Mouse (Mus musculus) heart, embryonic 12.5 days (tissue): ENCODE measurements around the gene Mpp2. TPM values are rescaled to one million over a fixed set of nuclear protein-coding genes. Genes with fewer than 3 reads are reported as not detected.

Experiments
- ATAC-seq: fragments of 200-750 bp; cut with Nextera tagmentation; 2 replicates; pipeline ENCODE4 v1.8.0; 2017; ENCODE audit warnings: moderate TSS enrichment, moderate library complexity; ENCODE audit not compliant: insufficient number of reproducible peaks, low FRiP score
- H3K27ac ChIP-seq: fragments of 300-500 bp; sonication (generic); 2 replicates; pipeline ENCODE4 v1.5.1; 2016; ENCODE audit warnings: mild to moderate bottlenecking, moderate library complexity; ENCODE audit not compliant: poor library complexity, severe bottlenecking
- H3K27me3 ChIP-seq: fragments of 300-500 bp; sonication (generic); replicated peaks from 2 replicates; pipeline ENCODE4 v1.6.1; 2016; ENCODE audit warnings: mild to moderate bottlenecking, moderate library complexity
- H3K36me3 ChIP-seq: fragments of 300-500 bp; sonication (generic); 2 replicates; pipeline ENCODE4 v1.6.1; 2016; ENCODE audit warnings: mild to moderate bottlenecking, moderate library complexity
- H3K4me1 ChIP-seq: fragments of 300-500 bp; sonication (generic); replicated peaks from 2 replicates; pipeline ENCODE4 v1.6.1; 2016; ENCODE audit warnings: mild to moderate bottlenecking
- H3K4me2 ChIP-seq: fragments of 300-500 bp; sonication (generic); 2 replicates; pipeline ENCODE4 v1.6.1; 2016; ENCODE audit warnings: mild to moderate bottlenecking, moderate library complexity
- H3K4me3 ChIP-seq: fragments of 300-500 bp; sonication (generic); 2 replicates; pipeline ENCODE4 v1.5.1; 2016; ENCODE audit warnings: mild to moderate bottlenecking
- H3K9ac ChIP-seq: fragments of 300-500 bp; sonication (generic); 2 replicates; pipeline ENCODE4 v1.6.1; 2016; ENCODE audit warnings: mild to moderate bottlenecking, moderate library complexity
- H3K9me3 ChIP-seq: fragments of 300-500 bp; sonication (generic); replicated peaks from 2 replicates; pipeline ENCODE4 v1.6.1; 2016; ENCODE audit warnings: mild to moderate bottlenecking, moderate library complexity
- WGBS: fragments of 180-500 bp; shearing (Covaris S2); methylation state at CpG from one replicate; pipeline ENCODE4 v1.1.7; 2016; 5-methylcytosine and 5-hydroxymethylcytosine counted together
- polyA plus RNA-seq: library from polyadenylated mRNA; unstranded; fragments of >200 nt; fragmentation: Nextera tagmentation; extraction: Ambion mirVana; gene quantifications from 2 replicates; pipeline ENCODE4 v1.2.1, GENCODE M21; 2016

The Mpp2 gene
- polyA plus RNA-seq, 1 experiment from 2014 or later, result 15.4 TPM

DNA sequence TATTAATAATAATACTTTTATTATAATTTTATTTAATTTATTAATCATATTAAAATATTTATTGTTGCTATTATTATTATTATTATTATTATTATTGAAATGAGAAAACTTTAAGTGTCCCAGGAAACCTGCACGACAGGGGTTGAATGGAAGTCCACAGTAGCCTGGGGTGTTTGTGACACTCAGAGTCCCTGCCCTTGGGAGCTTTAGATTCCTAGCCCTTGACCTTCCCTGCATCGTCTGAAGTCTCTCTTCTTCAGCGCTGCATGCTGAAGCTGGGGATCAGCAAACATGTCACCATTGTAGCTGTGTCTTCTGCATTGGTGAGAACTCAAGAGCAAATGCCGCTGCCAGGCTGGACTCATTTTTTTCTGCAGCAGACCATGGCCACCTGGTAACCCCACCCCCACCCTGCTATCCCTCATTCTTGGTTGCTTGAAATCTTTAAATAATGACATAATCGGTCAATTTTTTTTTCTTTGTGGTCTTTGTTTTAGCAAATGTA is 52.8 kb downstream of the Mpp2 start:
- Histone ChIP-seq H3K4me1 (no peaks in the 10 kb centered on the region), H3K4me2 (no peak overlapping the region), H3K36me3 (no peaks in the 10 kb centered on the region), H3K9me3 (no peaks in the 10 kb centered on the region), H3K27me3 (0 out of 2 replicates have a peak, but pooled peaks cover 3% of the 10 kb centered on the region), H3K27ac (no peak overlapping the region), H3K4me3 (no peak overlapping the region), H3K9ac (no peak overlapping the region)
- no peak for ATAC-seq
- 67% methylated on average over 5 of the region's 5 CpGs for WGBS

DNA sequence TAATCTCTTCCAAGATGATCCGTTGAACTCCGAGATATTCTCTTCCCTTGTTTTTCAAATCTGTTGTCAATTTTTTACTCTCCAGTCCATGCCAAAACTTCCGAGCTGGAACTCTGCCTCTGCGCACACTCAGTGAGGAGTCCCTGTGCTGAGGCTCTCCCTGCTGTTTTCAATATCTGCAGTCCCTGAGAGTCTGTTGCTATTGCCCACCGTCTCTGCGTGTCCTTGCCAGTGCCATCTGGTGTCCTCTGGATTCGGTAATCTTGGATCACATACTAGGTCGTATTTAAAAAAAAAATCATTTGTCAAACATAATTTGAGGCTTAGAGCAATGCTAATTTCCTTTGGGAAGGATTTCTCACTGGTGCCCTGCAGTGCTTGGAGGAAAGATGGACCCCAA is 53.4 kb downstream of the Mpp2 start:
- 78% methylated on average over 8 of the region's 8 CpGs for WGBS
- H3K9ac ChIP-seq, result no peak overlapping the region
- no peak overlapping the region for H3K4me2 ChIP-seq
- H3K27ac ChIP-seq, result no peak overlapping the region
- no peaks in the 10 kb centered on the region for H3K36me3 ChIP-seq
- H3K4me1 ChIP-seq, result 0 out of 2 replicates have a peak, but pooled peaks cover 5% of the 10 kb centered on the region
- ATAC-seq, result no peak
- peaks cover 9% of the 10 kb centered on the region; the same call in 1 of the 2 replicates for H3K27me3 ChIP-seq
- H3K9me3 ChIP-seq, result no peaks in the 10 kb centered on the region
- H3K4me3 ChIP-seq, result no peak overlapping the region

DNA sequence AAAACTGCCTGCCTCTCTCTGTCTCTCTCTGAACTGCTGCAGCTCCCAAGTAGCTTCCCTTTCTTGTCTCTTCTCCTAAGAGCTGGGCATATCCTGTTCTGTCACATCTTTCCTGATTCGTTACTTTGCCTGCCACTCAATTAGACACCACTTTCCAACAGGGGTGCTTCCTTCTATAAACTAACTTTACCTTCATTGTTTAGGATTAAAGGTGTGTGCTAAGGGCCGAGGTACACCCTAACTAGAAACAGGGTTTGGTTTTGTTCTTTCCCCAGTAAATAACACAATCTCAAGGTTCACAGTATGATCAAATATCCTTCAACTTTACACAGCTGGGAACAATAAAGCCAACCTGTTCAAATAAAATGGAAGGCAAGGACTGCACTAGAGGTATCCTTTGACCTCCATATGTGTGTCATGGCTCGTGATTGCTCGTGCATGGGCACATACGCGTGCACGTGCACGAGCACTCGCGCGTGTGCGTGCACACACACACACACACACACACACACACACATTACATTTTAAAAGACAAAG is 55.2 kb downstream of the Mpp2 start:
- H3K4me1 ChIP-seq, result 0 out of 2 replicates have a peak, but pooled peaks cover 5% of the 10 kb centered on the region
- ATAC-seq, result no peak
- H3K4me3 ChIP-seq, result no peak overlapping the region
- H3K9ac ChIP-seq, result no peak overlapping the region
- no peak overlapping the region for H3K4me2 ChIP-seq
- H3K36me3 ChIP-seq, result no peaks in the 10 kb centered on the region
- H3K27ac ChIP-seq, result no peak overlapping the region
- no peaks in the 10 kb centered on the region for H3K9me3 ChIP-seq
- WGBS, result 87% methylated on average over 12 of the region's 12 CpGs
- H3K27me3 ChIP-seq, result peaks cover 12% of the 10 kb centered on the region; the same call in 1 of the 2 replicates

DNA sequence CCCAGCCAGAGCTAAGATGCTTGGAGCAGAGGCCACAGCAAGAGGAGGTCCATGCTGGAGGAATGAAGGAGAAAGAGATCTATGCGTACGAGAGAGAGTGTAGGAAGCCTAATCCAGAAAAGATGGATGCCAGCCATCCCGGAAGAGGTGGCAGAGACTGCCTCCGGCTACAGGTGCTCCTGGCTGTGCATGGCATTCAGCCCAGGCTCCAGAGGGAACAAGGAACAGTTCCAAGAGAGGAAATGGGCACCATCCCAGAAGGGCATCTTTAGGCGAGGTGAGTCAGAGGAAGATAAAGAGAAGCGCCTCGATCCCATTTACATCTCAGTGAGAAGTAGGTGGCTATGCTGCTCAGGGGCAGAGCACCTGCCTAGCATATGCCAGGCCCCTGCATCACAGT is 57.2 kb downstream of the Mpp2 start:
- Histone ChIP-seq H3K36me3 (no peaks in the 10 kb centered on the region), H3K27ac (no peak overlapping the region), H3K4me1 (peaks cover 17% of the 10 kb centered on the region), H3K9me3 (no peaks in the 10 kb centered on the region), H3K27me3 (peaks cover 16% of the 10 kb centered on the region; the same call in 1 of the 2 replicates), H3K9ac (no peak overlapping the region), H3K4me3 (no peak overlapping the region), H3K4me2 (no peak overlapping the region)
- no peak for ATAC-seq
- WGBS, result 80% methylated on average over 7 of the region's 7 CpGs

DNA sequence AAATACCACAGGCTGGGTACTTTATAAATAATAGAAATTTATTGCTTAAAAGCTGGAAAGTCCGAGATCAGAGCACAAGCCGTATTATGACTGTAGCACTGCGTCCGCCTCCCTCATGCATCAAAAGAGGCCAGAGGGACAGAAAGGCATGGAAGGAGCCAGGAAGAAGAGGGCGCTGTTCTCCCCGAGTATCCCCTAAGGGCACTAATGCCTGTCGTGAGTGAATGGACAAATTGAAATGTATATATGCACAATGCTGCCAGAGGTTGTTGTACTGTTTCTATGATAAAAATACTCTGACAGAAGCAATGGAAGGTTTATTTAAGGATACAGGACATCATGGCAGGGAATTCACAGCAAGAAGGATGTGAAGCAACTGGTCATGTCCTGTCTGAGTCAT is 58.3 kb downstream of the Mpp2 start:
- H3K9me3 ChIP-seq, result no peaks in the 10 kb centered on the region
- peaks cover 24% of the 10 kb centered on the region for H3K4me1 ChIP-seq
- H3K27ac ChIP-seq, result no peak overlapping the region
- WGBS, result 44% methylated on average over 7 of the region's 7 CpGs
- no peaks in the 10 kb centered on the region for H3K36me3 ChIP-seq
- ATAC-seq, result no peak
- H3K4me2 ChIP-seq, result no peak overlapping the region
- H3K4me3 ChIP-seq, result no peak overlapping the region
- H3K27me3 ChIP-seq, result peaks cover 24% of the 10 kb centered on the region
- H3K9ac ChIP-seq, result no peak overlapping the region

DNA sequence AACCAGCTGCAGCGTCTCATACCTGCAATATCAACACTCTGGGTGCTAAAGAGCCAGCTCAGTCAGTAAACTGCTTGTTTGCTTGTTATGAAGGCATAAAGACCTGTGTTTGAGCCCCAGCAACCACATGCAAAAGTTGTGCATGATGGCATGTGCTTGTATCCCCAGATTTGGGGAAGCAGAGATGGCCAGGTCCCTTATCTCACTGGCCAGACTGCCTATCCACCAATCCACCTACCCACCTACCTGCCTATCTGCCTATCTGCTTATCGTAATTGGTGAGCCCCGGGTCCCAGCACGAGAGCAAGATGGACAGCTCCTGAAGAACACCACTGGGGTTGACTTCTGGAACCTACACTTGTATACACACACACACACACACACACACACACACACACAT is 59.0 kb downstream of the Mpp2 start:
- ATAC-seq, result no peak
- no peak overlapping the region for H3K4me3 ChIP-seq
- peaks cover 24% of the 10 kb centered on the region for H3K4me1 ChIP-seq
- no peaks in the 10 kb centered on the region for H3K36me3 ChIP-seq
- peaks cover 29% of the 10 kb centered on the region for H3K27me3 ChIP-seq
- no peak overlapping the region for H3K4me2 ChIP-seq
- H3K9ac ChIP-seq, result no peak overlapping the region
- WGBS, result 67% methylated on average over 4 of the region's 4 CpGs
- H3K9me3 ChIP-seq, result no peaks in the 10 kb centered on the region
- no peak overlapping the region for H3K27ac ChIP-seq

DNA sequence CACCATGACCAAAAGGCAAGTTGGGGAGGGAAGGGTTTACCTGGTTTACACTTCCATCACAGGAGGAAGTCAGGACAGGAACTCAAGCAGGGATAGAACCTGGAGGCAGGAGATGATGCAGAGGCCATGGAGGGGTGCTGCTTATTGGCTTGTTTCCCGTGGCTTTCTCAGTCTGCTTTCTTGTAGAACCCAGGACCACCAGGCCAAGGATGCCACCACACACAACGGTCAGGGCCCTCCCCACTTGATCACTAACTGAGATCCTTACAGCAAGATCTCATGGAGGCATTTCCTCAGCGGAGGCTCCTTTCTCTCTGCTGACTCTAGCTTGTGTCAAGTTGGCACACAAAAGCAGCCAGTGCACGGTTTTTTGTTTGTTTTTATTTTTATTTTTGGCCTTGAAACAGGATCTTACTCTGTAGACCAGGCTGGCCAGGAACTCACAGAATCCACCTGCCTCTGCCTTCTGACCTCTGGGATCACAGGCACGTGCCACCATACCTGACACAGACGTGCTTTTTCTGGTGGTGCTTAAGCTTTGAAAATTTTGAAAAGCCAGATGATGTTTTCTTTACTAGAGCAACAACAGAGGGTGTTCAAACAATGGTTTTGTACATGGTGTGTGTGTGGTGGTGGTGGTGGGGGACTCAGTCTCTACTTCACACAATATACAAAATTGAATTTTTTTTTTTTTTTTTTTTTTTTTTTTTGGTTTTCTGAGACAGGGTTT is 60.1 kb downstream of the Mpp2 start, which contains the start of gene Mpp3:
TSS of gene Mpp3 (minus strand) at position 375 of the 730 bp plus-strand sequence.
- peak within 1 kb of the TSS; percentile 81 for H3K9ac ChIP-seq
- H3K4me2 ChIP-seq, result peak within 1 kb of the TSS; percentile 99
- H3K27me3 ChIP-seq, result peaks cover 36% of the 10 kb centered on the region
- H3K4me3 ChIP-seq, result peak within 1 kb of the TSS; percentile 79
- no peak within 1 kb of the TSS for H3K27ac ChIP-seq
- no peaks in the 10 kb centered on the region for H3K36me3 ChIP-seq
- WGBS, result 70% methylated on average over 6 of the region's 6 CpGs
- H3K4me1 ChIP-seq, result peaks cover 24% of the 10 kb centered on the region
- ATAC-seq, result no peak
- no peaks in the 10 kb centered on the region for H3K9me3 ChIP-seq

DNA sequence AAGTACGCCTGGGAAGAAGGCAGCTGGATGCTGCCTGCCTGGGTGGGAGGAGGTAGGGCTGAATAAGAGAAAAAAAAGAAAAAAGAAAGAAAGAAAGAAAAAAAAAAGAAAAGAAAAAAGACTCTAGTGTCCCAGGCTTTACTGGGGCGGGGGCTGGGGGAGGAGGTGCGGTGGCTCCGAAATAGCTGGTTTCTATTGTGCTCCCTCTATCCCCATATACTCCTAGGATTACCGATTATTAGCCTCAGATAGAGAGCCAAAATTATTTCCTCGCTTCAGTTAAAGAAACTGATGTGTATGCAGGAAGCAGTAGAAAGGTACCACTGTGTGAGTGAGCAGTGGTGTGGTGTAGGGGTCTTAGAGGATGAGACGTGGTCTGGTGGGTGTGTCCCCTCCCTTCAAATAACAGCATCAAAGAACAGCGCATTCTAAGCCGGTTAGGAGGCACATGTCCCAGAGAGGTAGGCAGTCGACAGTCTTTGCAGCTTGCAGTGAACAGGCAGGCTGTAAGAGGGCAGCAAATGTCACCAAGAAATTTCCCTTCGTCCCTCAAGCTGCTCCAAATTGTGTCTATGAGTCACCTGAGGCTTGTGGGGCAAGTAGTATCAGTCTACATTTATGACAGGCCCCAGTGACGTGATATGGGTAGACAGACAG is 60.8 kb downstream of the Mpp2 start:
- H3K36me3 ChIP-seq, result no peaks in the 10 kb centered on the region
- peaks cover 36% of the 10 kb centered on the region for H3K27me3 ChIP-seq
- peaks cover 24% of the 10 kb centered on the region for H3K4me1 ChIP-seq
- WGBS, result 7% methylated on average over 12 of the region's 12 CpGs
- no peaks in the 10 kb centered on the region for H3K9me3 ChIP-seq
- H3K27ac ChIP-seq, result no peak overlapping the region
- H3K4me3 ChIP-seq, result peak overlapping the region; percentile 79
- no peak for ATAC-seq
- H3K9ac ChIP-seq, result peak overlapping the region; percentile 81
- peak overlapping the region; percentile 99 for H3K4me2 ChIP-seq

DNA sequence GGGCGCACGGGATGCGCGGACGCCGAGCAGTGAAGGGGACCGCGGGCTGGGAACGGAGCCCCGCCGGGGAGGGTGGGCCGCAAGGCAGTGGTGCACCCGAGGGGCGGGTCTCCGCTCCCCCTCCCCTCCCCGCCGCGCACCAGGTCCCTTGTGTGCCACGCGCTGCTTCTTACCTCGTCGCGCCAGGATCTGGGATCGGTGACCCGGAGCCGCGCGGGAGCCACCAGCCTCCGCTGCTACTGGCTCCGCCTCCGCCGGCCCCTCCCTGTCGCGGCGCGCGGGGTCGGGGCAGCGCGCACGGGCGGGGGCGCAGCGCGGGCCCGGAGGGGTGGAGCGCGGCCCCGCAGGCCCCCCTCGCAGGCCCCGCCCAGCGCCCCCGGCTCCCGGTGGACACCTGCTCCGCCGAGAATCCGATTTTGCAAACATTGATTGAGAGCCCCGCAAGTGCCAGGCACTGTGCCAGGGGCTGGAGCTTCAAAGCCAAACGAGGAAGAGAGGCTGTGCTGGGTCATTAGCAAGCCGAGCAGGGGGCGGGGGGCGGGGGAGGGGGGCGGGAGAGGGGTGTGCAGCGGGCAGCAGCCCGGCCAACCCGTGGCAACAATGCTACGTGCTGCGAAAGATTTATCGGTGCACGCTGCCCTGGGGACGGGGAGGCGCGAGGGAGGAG is 61.5 kb downstream of the Mpp2 start:
- Histone ChIP-seq H3K4me3 (peak overlapping the region; percentile 79), H3K9me3 (no peaks in the 10 kb centered on the region), H3K36me3 (0 out of 2 replicates have a peak, but pooled peaks cover under 1% of the 10 kb centered on the region), H3K27me3 (peaks cover 36% of the 10 kb centered on the region), H3K4me1 (peaks cover 24% of the 10 kb centered on the region), H3K9ac (peak overlapping the region; percentile 81), H3K27ac (no peak overlapping the region), H3K4me2 (peak overlapping the region; percentile 99)
- WGBS, result under 1% methylated on average over 53 of the region's 73 CpGs
- ATAC-seq, result peak; percentile 81

DNA sequence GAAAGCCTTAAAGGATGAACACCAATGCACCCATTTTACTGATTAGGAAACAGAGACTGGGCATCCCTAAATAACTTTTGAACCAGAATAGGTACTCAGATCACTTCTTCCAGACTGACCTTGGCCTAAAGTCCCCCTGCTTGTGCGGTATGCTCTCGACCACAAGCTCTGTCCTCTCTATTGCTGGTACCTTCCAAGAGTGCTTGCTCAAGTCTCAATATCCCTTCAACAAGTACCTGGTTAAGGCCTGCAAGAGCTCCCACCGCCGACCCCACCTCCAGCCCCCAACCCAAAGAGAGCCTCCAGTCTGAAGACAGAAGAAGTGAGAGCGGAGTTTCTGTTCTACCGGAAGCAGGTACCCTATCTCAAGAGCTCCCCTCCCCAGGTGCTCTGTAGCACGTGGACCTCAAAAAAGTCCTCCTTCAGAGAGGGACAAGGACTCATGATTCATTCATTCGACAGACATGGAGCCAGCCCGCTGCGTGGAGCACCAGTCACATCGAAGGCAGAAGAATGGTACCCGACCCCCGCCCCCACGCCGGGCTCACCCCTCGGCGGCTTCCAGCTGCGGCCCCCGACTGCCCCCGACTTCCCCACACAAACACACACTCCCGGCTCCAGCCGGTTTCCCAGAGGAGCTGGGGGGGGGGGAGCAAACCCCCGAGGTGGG is 62.2 kb downstream of the Mpp2 start:
- peaks cover 36% of the 10 kb centered on the region for H3K27me3 ChIP-seq
- peak overlapping the region; percentile 99 for H3K4me2 ChIP-seq

More for the DNA sequence above, 62.2 kb downstream of the Mpp2 start:
- WGBS, result 5% methylated on average over 23 of the region's 23 CpGs
- Histone ChIP-seq H3K9ac (peak overlapping the region; percentile 81), H3K9me3 (no peaks in the 10 kb centered on the region), H3K36me3 (0 out of 2 replicates have a peak, but pooled peaks cover 3% of the 10 kb centered on the region), H3K4me1 (peaks cover 24% of the 10 kb centered on the region), H3K27ac (no peak overlapping the region), H3K4me3 (peak overlapping the region; percentile 79)
- no peak for ATAC-seq
